Mouse (Mus musculus) skeletal muscle tissue, postnatal 0 days (tissue): ENCODE data around the gene Rtn4rl2. TPM values are rescaled to one million over a fixed set of nuclear protein-coding genes. Genes with fewer than 3 reads are reported as not detected.

ENCODE experiments used
- microRNA-seq, 2 experiments: library from miRNA; unstranded; fragments of <30 nt; microRNA quantifications; one replicate each; pipeline ENCODE4; 2016
- polyA plus RNA-seq: library from polyadenylated mRNA; unstranded; fragments of >200 nt; fragmentation: Nextera tagmentation; extraction: Ambion mirVana; gene quantifications from 2 replicates; pipeline ENCODE4 v1.2.1, GENCODE M21; 2015

The Rtn4rl2 gene
- 0.45 TPM in 2 replicates for polyA plus RNA-seq

GRCm38 (mm10) chr2:84886234-84886731 lies at the start of gene Rtn4rl2:
Rtn4rl2 (minus strand) TSS chr2:84886710.

GRCm38 (mm10) chr2:84838593-84838949 lies 47.9 kb downstream of the Rtn4rl2 start, which contains the start of gene Slc43a1:
Slc43a1 (plus strand) TSS chr2:84838850.

GRCm38 (mm10) chr2:84826488-84827282 lies 59.8 kb downstream of the Rtn4rl2 start, which contains the start of gene Timm10:
Timm10 (plus strand) TSS chr2:84826997.

GRCm38 (mm10) chr2:84822552-84822951 lies 64.0 kb downstream of the Rtn4rl2 start, which contains the start of gene Smtnl1:
Smtnl1 (minus strand) TSS chr2:84822652.

Small RNA genes lying within 50 kb of the gene (microRNA-seq; reads per million reads assigned to microRNA genes)
- gene Gm24332: 0 reads per million in 2 experiments

Other genes starting within 250 kb of the Rtn4rl2 start
- gene Ctnnd1, start 235.9 kb downstream of the Rtn4rl2 start, polyA plus RNA-seq: 21.5 and 22.2 TPM in 2 replicates
- gene Btbd18, start 227.6 kb downstream of the Rtn4rl2 start, polyA plus RNA-seq: 0.05 and 0.08 TPM in 2 replicates
- 60.9 and 74.7 TPM in 2 replicates for gene Selenoh, start 215.9 kb downstream of the Rtn4rl2 start, polyA plus RNA-seq
- not detected in 2 replicates for gene Gm28635, start 208.7 kb downstream of the Rtn4rl2 start, polyA plus RNA-seq
- 12.2 and 14.2 TPM in 2 replicates for gene Med19, start 208.3 kb downstream of the Rtn4rl2 start, polyA plus RNA-seq
- 55.8 and 69.9 TPM in 2 replicates for gene Tmx2, start 207.6 kb downstream of the Rtn4rl2 start, polyA plus RNA-seq
- gene Zdhhc5, start 171.5 kb downstream of the Rtn4rl2 start, polyA plus RNA-seq: 13.4 and 17.7 TPM in 2 replicates
- 10.5 and 12.6 TPM in 2 replicates for gene Clp1, start 159.4 kb downstream of the Rtn4rl2 start, polyA plus RNA-seq
- gene Ypel4, start 152.7 kb downstream of the Rtn4rl2 start, polyA plus RNA-seq: 1.5 and 1.6 TPM in 2 replicates
- gene Gm19426, start 143.1 kb downstream of the Rtn4rl2 start, polyA plus RNA-seq: 1.8 and 2.0 TPM in 2 replicates
- 64.7 and 70.4 TPM in 2 replicates for gene Serping1, start 111.3 kb downstream of the Rtn4rl2 start, polyA plus RNA-seq
- gene Ube2l6, start 87.9 kb downstream of the Rtn4rl2 start, polyA plus RNA-seq: 20.2 and 24.6 TPM in 2 replicates
- 106 and 109 TPM in 2 replicates for gene Smtnl1, start 64.1 kb downstream of the Rtn4rl2 start, polyA plus RNA-seq
- 67.6 and 83.8 TPM in 2 replicates for gene Timm10, start 59.7 kb downstream of the Rtn4rl2 start, polyA plus RNA-seq
- 7.4 and 10.3 TPM in 2 replicates for gene Slc43a1, start 47.9 kb downstream of the Rtn4rl2 start, polyA plus RNA-seq
- gene Slc43a3, start 49.9 kb upstream of the Rtn4rl2 start, polyA plus RNA-seq: 14.5 and 20.2 TPM in 2 replicates
- not detected in 2 replicates for gene Prg2, start 93.8 kb upstream of the Rtn4rl2 start, polyA plus RNA-seq
- not detected in 2 replicates for gene Prg3, start 101.5 kb upstream of the Rtn4rl2 start, polyA plus RNA-seq
- gene Ssrp1, start 150.5 kb upstream of the Rtn4rl2 start, polyA plus RNA-seq: 64.4 and 71.4 TPM in 2 replicates
- 0.37 and 0.56 TPM in 2 replicates for gene P2rx3, start 150.8 kb upstream of the Rtn4rl2 start, polyA plus RNA-seq
- 14.3 and 18.4 TPM in 2 replicates for gene Tnks1bp1, start 161.3 kb upstream of the Rtn4rl2 start, polyA plus RNA-seq
- gene Aplnr, start 249.5 kb upstream of the Rtn4rl2 start, polyA plus RNA-seq: 42.9 and 58.4 TPM in 2 replicates